Mouse (Mus musculus) megakaryocyte, embryonic 14.5 days (primary cell): ENCODE data around the gene Ccl27a.
"Not testable (repeated sequence)": the region's sequence is repeated elsewhere in the genome, so short reads cannot be mapped to it uniquely, and the experiment has no call there.

Source experiments
- FLI1 ChIP-seq: IDR thresholded peaks from 2 replicates; pipeline ENCODE4 v1.6.1; 2012; ENCODE audit warnings: low read length, inconsistent platforms, mixed read lengths
- GATA1 ChIP-seq: IDR thresholded peaks from 3 replicates; pipeline ENCODE4 v1.6.1; 2012; ENCODE audit warnings: mixed read lengths, low read length, inconsistent platforms, borderline replicate concordance

- not testable (repeated sequence) for TF ChIP-seq GATA1, FLI1
These were observed 1.8 kb upstream of the Ccl27a start for GRCm38 (mm10) chr4:41775840-41776239.
